Mouse (Mus musculus) heart, embryonic 11.5 days (tissue): Measurements from ENCODE around the gene Cspg4. TPM values are rescaled to one million over a fixed set of nuclear protein-coding genes. Genes with fewer than 3 reads are reported as not detected.

Source experiments
- ATAC-seq: fragments of 200-750 bp; cut with Nextera tagmentation; replicated peaks from 2 replicates; pipeline ENCODE4 v1.8.0; 2017; ENCODE audit warnings: moderate library complexity; ENCODE audit not compliant: insufficient number of reproducible peaks, low FRiP score, low TSS enrichment
- H3K27ac ChIP-seq: fragments of 300-500 bp; sonication (generic); 2 replicates; pipeline ENCODE4 v1.5.1; 2014; ENCODE audit warnings: mild to moderate bottlenecking, low read depth, low read length
- H3K27me3 ChIP-seq: fragments of 300-500 bp; sonication (generic); 2 replicates; pipeline ENCODE4 v1.6.1; 2014; ENCODE audit warnings: mild to moderate bottlenecking, low read length, mixed read lengths; ENCODE audit not compliant: control insufficient read depth, insufficient read depth
- H3K36me3 ChIP-seq: fragments of 300-500 bp; sonication (generic); 2 replicates; pipeline ENCODE4 v1.6.1; 2014; ENCODE audit warnings: mild to moderate bottlenecking, low read length, moderate library complexity, mixed read lengths; ENCODE audit not compliant: control insufficient read depth, insufficient read depth
- H3K4me1 ChIP-seq: fragments of 300-500 bp; sonication (generic); 2 replicates; pipeline ENCODE4 v1.6.1; 2014; ENCODE audit warnings: low read length; ENCODE audit not compliant: control insufficient read depth, insufficient read depth
- H3K4me2 ChIP-seq: fragments of 300-500 bp; sonication (generic); 2 replicates; pipeline ENCODE4 v1.6.1; 2014; ENCODE audit warnings: mild to moderate bottlenecking, moderate library complexity
- H3K4me3 ChIP-seq: fragments of 300-500 bp; sonication (generic); 2 replicates; pipeline ENCODE4 v1.5.1; 2014; ENCODE audit warnings: low read depth, low read length
- H3K9ac ChIP-seq: fragments of 300-500 bp; sonication (generic); 2 replicates; pipeline ENCODE4 v1.6.1; 2014; ENCODE audit warnings: mild to moderate bottlenecking, low read depth, low read length, moderate library complexity
- H3K9me3 ChIP-seq: fragments of 300-500 bp; sonication (generic); replicated peaks from 2 replicates; pipeline ENCODE4 v1.6.1; 2016; ENCODE audit warnings: low read length; ENCODE audit not compliant: control insufficient read depth
- WGBS: fragments of 180-500 bp; shearing (Covaris S2); extraction: QIAGEN DNeasy Blood & Tissue Kit; methylation state at CpG from one replicate; pipeline ENCODE4 v1.1.7; 2014; ENCODE audit not compliant: insufficient replicate concordance; 5-methylcytosine and 5-hydroxymethylcytosine counted together
- polyA plus RNA-seq: library from polyadenylated mRNA; unstranded; fragments of >200 nt; fragmentation: Nextera tagmentation; extraction: Ambion mirVana; gene quantifications from 2 replicates; pipeline ENCODE4 v1.2.1, GENCODE M21; 2014

Gene Cspg4
- polyA plus RNA-seq, 1 experiment from 2014 or later, result 18.6 TPM

- Histone ChIP-seq H3K9me3 (no peaks in the 10 kb centered on the region), H3K4me3 (peak overlapping the region; percentile 6; the same call in 1 of the 2 replicates), H3K36me3 (no peaks in the 10 kb centered on the region), H3K4me1 (peaks cover 80% of the 10 kb centered on the region), H3K4me2 (peak overlapping the region; percentile 64), H3K9ac (peak overlapping the region; percentile 76), H3K27ac (peak overlapping the region; percentile 79), H3K27me3 (peaks cover 8% of the 10 kb centered on the region)
- WGBS, result 37% methylated on average over 6 of the region's 6 CpGs
- no peak for ATAC-seq
Observed at GRCm38 (mm10) chr9:56868292-56868691, 3.5 kb downstream of the Cspg4 start.

DNA sequence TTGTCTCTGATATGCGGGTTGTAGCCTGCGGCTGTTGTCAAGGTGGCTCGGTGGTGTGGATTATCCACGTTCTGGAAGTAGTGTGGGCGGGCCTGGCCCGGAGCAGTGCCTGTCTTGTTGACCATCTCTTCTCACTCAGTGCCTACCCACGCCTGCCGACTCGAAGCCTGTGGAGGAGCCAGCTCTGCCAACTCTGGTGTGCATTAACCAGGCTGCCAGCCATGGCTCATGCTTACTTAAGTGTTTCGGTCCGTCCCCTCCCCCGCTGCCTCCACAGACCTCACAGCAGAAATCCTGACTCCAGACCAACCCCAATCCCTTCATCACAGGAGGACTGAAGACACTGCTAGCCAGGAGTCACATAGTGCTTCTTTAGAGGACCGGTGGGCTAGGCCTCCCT is 4.7 kb downstream of the Cspg4 start:
- Histone ChIP-seq H3K4me2 (no peak overlapping the region), H3K9me3 (no peaks in the 10 kb centered on the region)

GRCm38 (mm10) chr9:56870778-56871177 is 5.9 kb downstream of the Cspg4 start:
- peak overlapping the region; percentile 70 for H3K27ac ChIP-seq
- no peak for ATAC-seq
- peaks cover 79% of the 10 kb centered on the region for H3K4me1 ChIP-seq
- peak overlapping the region; percentile 44 for H3K9ac ChIP-seq
- no peaks in the 10 kb centered on the region for H3K36me3 ChIP-seq
- 24% methylated on average over 10 of the region's 10 CpGs for WGBS
- H3K27me3 ChIP-seq, result peaks cover 2% of the 10 kb centered on the region; the same call in 1 of the 2 replicates
- no peaks in the 10 kb centered on the region for H3K9me3 ChIP-seq
- H3K4me3 ChIP-seq, result no peak overlapping the region
- H3K4me2 ChIP-seq, result peak overlapping the region; percentile 41

More for the DNA sequence above, 4.7 kb downstream of the Cspg4 start:
- H3K27ac ChIP-seq, result no peak overlapping the region
- no peak overlapping the region for H3K4me3 ChIP-seq
- no peak overlapping the region for H3K9ac ChIP-seq
- H3K4me1 ChIP-seq, result peaks cover 82% of the 10 kb centered on the region
- no peaks in the 10 kb centered on the region for H3K36me3 ChIP-seq
- no peak for ATAC-seq
- peaks cover 5% of the 10 kb centered on the region; the same call in 1 of the 2 replicates for H3K27me3 ChIP-seq
- 70% methylated on average over 13 of the region's 13 CpGs for WGBS

- H3K4me2 ChIP-seq, result peak overlapping the region; percentile 41
- H3K27me3 ChIP-seq, result no peaks in the 10 kb centered on the region
- no peak for ATAC-seq
- no peak overlapping the region for H3K4me3 ChIP-seq
- no peaks in the 10 kb centered on the region for H3K36me3 ChIP-seq
- peak overlapping the region; percentile 70 for H3K27ac ChIP-seq
- no peaks in the 10 kb centered on the region for H3K9me3 ChIP-seq
- 28% methylated on average over 5 of the region's 5 CpGs for WGBS
- H3K9ac ChIP-seq, result peak overlapping the region; percentile 44
- peaks cover 75% of the 10 kb centered on the region for H3K4me1 ChIP-seq
Observed at GRCm38 (mm10) chr9:56871191-56871590, 6.4 kb downstream of the Cspg4 start.

DNA sequence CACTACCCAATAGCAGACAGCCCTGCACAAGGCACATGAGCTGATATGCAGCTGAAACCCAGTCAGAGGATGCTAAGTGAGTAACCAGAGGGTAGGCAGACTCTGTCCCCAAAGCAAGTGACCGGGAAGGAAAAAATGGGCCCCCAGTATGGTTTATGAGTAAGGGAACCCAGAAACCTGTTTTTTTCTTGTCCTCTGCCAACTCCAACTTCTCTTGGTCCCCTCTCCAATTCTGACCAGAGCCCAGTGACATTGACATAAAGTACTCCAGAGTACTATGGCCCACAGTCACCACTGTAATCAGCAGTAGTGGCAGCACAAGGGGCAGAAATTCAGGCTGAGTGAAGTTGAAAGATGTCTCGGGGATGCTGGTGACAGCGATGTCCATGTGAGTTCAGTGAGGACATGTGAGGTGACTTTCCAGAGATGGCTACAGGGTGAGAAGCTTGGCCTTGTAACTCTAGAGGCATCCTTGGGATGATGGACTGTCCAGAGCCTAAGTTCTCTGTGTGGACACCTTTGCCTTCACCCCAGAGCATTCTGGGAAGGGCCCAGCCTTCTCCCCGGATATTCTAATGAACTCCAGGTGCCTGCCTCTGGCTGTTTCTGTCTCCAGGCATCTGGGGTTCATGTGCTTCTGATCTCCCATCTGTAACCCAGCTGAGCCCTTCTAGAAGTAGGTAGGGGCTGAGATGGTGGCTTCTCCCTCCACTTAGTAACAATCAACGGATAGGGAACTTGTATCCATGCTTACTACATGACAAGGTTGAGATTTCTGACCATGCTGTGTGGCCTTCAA is 7.5 kb downstream of the Cspg4 start:
- Histone ChIP-seq H3K4me1 (peaks cover 76% of the 10 kb centered on the region), H3K4me2 (no peak overlapping the region), H3K27ac (0 out of 2 replicates have a peak overlapping the region, but pooled peaks have one; percentile 7), H3K27me3 (no peaks in the 10 kb centered on the region), H3K4me3 (no peak overlapping the region), H3K9me3 (no peaks in the 10 kb centered on the region), H3K36me3 (no peaks in the 10 kb centered on the region), H3K9ac (no peak overlapping the region)
- 71% methylated on average over 5 of the region's 5 CpGs for WGBS
- ATAC-seq, result no peak

DNA sequence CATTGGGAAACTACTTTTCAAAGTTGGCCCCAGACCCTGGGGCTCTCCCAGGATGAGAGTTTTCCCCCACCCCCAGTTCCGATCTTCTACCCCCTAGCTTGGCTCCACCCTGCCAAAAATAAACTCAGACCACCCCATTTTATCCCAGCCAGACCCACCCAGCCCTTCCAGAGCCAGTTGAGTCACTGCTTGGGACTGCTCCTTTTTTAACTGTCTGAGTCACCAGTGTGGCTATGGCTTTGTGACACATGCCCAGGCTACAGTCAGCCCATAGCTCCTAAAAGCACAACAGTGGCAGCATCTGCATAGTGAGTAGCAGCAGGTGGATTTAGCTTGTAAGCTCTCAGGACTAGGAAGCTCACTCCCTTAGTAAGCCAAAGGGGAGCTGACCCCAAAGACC is 8.3 kb downstream of the Cspg4 start:
- Histone ChIP-seq H3K4me1 (peaks cover 68% of the 10 kb centered on the region), H3K36me3 (no peaks in the 10 kb centered on the region), H3K9ac (no peak overlapping the region), H3K27ac (peak overlapping the region; percentile 36; the same call in 1 of the 2 replicates), H3K4me3 (no peak overlapping the region), H3K9me3 (no peaks in the 10 kb centered on the region), H3K27me3 (no peaks in the 10 kb centered on the region), H3K4me2 (0 out of 2 replicates have a peak overlapping the region, but pooled peaks have one; percentile 11)
- no peak for ATAC-seq
- WGBS, result 35% methylated on average over 1 of the region's 1 CpGs

- Histone ChIP-seq H3K9me3 (no peaks in the 10 kb centered on the region), H3K9ac (0 out of 2 replicates have a peak overlapping the region, but pooled peaks have one; percentile 8), H3K27ac (peak overlapping the region; percentile 24; the same call in 1 of the 2 replicates), H3K27me3 (no peaks in the 10 kb centered on the region), H3K4me3 (no peak overlapping the region), H3K4me2 (no peak overlapping the region), H3K36me3 (no peaks in the 10 kb centered on the region), H3K4me1 (peaks cover 35% of the 10 kb centered on the region)
- ATAC-seq, result no peak
- WGBS, result 42% methylated on average over 9 of the region's 9 CpGs
Observed at GRCm38 (mm10) chr9:56876784-56877183, 12.0 kb downstream of the Cspg4 start.

DNA sequence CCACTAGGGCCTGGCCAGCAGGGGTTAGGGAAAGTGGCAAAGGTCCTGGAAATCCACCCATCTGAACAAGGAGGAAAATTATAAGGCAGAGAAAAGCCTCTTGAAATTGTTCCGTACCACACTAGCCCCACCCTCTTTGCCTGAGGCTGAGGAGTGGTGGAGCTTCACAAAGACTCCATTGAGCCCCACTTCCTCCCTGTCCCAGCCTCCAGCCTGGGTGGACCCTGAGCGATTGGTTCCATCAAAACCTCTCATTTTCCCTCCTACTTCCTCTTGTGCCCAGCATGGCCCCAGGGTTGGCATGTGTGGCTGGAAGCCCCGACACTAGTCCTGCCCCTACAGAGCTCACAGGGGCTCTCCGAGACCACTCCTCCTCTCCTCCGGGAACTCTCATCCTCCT is 12.5 kb downstream of the Cspg4 start:
- Histone ChIP-seq H3K4me1 (peaks cover 34% of the 10 kb centered on the region), H3K9ac (no peak overlapping the region)
- 76% methylated on average over 5 of the region's 5 CpGs for whole genome bisulfite sequencing

More for the DNA sequence above, 12.5 kb downstream of the Cspg4 start:
- ATAC-seq, result no peak
- H3K36me3 ChIP-seq, result no peaks in the 10 kb centered on the region
- no peaks in the 10 kb centered on the region for H3K27me3 ChIP-seq
- H3K9me3 ChIP-seq, result no peaks in the 10 kb centered on the region
- H3K4me2 ChIP-seq, result no peak overlapping the region
- H3K27ac ChIP-seq, result no peak overlapping the region
- H3K4me3 ChIP-seq, result no peak overlapping the region
